Mouse (Mus musculus): ENCODE data around the gene Gsto1.
"Not testable (repeated sequence)": the region's sequence is repeated elsewhere in the genome, so short reads cannot be mapped to it uniquely, and the experiment has no call there.

Gsto1 gene

GRCm38 (mm10) chr19:47854796-47855783, at the start of gene Gsto1:
TSS of gene Gsto1 (plus strand) at chr19:47854970.
- DNase-seq (ENCODE audit: low spot score in 2 of 2), result peak; percentile 77 to 90

DNA sequence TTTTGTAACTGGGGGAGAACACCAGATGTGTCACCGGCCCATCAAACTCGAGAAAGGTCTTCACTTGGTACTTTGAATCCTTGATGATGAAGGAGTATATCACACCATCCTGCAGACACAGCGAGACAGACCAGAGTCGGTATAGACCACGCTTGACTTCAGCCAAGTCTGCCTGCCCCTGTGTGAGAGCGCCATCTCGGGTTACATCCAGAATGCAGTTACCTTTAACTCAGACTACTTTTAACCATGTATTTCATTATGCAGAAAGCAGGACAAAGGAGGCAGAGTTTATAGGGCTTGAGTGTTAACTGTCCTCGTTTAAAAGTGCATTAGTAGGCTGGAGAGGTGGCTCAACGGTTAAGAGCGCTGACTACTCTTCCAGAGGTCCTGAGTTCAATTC, 42.7 kb upstream of the Gsto1 start:
- no peak for DNase-seq (ENCODE audit: low spot score in 2 of 2)

DNA sequence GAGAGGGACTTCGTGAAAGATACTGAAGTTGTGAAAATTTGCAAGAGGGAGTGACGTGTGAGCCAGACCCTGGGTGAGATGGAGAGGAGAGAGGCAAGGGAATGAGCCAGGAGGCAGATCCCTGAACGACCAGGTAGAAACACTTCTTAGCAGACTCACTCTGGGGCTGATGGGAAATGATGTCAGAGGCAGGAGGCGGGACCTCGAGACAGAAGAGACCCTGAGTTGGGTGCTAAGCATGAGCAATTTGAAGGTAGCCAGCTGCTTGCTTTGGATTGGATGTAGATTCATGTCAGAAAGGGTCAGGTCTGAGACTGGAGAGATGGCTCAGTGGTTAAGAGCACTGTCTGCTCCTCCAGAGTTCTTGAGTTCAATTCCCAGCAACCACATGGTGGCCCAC, 40.0 kb upstream of the Gsto1 start:
- no peak for DNase-seq (ENCODE audit: low spot score in 2 of 2)

DNA sequence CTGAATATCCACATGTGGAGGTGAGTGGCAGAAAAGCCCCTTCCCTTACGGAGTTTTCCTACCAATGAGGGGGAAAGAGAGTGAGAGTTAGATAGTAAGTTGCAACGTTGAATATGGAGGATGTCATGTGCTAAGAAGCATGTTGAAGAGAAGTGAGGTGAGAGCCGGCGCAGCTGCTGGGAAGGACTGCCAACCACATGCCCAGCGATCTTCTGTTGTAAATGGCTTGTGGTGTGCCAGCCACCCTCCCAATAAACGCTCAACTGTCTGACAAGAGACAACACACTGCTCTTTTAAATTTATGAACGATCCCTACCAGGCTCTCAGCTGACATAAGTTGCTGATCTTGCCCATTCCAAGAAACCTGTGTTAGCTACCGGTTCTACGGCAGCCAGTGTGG, 37.1 kb upstream of the Gsto1 start:
- DNase-seq (ENCODE audit: low spot score in 2 of 2), result no peak

GRCm38 (mm10) chr19:47820832-47821493, 33.8 kb upstream of the Gsto1 start:
- DNase-seq (ENCODE audit: low spot score in 2 of 2), result peak; percentile 44 to 79

- peak in 1 of 2 experiments; percentile 50 for DNase-seq (ENCODE audit: low spot score in 2 of 2)
Measured at GRCm38 (mm10) chr19:47821494-47821872, 33.3 kb upstream of the Gsto1 start.

GRCm38 (mm10) chr19:47822143-47822796, 32.5 kb upstream of the Gsto1 start:
- peak in 1 of 2 experiments; percentile 41 for DNase-seq (ENCODE audit: low spot score in 2 of 2)

DNA sequence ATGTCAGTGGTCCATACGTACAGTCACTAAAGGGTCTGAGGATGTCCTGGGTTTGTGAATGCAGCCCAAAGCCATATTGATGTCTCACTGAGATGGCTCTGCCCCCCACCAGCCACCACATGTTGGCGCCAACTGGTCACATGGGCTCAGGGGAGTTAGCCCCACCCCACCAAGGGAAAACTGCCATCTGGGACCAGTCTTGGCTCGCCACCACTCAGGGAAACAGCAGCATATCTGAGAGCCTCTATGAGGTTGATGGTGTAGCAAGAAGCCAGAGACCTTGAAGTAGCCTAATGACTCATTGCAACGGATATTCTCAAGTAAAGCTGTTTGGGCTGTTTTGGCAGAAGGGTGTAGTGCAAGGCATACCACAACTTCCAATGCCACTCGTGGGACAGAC, 30.7 kb upstream of the Gsto1 start:
- DNase-seq (ENCODE audit: low spot score in 2 of 2), result no peak

GRCm38 (mm10) chr19:47829913-47830450, 24.8 kb upstream of the Gsto1 start:
- peak in 1 of 2 experiments; percentile 51 for DNase-seq (ENCODE audit: low spot score in 2 of 2)

DNA sequence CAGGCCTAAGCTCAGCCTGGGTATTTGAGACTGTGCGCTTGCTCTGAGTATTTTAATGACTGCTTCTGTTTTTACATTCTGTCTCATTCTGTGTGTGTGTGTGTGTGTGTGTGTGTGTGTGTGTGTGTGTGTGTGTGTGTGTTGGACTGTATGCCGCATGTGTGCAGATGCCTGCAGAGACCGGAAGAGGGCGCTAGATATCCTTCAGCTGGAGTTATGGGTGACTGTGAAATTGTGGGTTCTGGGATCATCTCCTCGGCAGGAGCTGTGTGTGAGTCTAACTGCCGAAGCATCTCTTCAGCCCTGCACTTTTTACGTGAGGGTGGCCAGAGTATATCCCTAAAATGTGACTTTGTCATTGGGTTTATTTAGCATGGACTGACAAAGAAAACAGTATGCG, 23.7 kb upstream of the Gsto1 start:
- DNase-seq (ENCODE audit: low spot score in 2 of 2), result no peak

- DNase-seq (ENCODE audit: low spot score in 2 of 2), result no peak
Measured at GRCm38 (mm10) chr19:47832316-47832715, 22.5 kb upstream of the Gsto1 start.

GRCm38 (mm10) chr19:47834614-47835013, 20.2 kb upstream of the Gsto1 start:
- DNase-seq (ENCODE audit: low spot score in 2 of 2), result no peak

DNA sequence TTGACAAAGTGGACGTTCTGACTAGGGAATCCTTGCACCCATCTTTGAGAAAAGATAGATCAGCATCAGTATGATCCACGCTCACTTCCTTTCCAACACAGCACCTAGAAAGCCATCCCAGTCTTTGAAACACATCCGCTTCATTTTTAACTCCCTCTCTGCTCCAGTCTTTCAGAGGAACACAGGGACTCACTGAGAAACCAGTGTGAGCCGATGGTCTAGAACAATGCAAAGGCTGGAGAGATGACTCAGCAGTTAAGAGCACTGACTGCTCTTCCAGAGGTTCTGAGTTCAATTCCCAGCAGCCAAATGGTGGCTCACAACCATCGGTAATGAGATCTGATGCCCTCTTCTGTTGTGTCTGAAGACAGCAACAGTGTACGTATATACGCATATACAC, 19.0 kb upstream of the Gsto1 start:
- no peak for DNase-seq (ENCODE audit: low spot score in 2 of 2)

- DNase-seq (ENCODE audit: low spot score in 2 of 2), result peak; percentile 25 to 68
Measured at GRCm38 (mm10) chr19:47836701-47837526, 17.9 kb upstream of the Gsto1 start.

DNA sequence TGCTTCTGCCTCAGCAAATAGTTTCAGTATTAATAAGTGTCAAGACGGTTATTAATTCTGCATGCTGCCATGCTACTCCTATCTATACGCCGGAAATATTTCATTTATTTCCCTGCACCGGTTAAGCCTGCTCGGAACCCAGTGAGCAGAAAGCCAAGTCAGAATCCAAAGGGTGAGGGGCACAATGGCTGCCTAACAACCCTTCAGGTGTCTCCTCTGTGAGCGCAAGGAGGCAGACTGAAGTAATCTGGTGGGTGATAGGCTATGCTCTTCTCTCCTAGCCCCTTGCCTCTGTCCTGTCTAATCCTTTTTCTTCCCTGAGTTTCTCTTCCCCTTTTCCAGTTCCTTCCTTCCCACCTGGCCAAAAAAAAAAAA, 17.3 kb upstream of the Gsto1 start:
- no peak for DNase-seq (ENCODE audit: low spot score in 2 of 2)

- not testable (repeated sequence) for DNase-seq (ENCODE audit: low spot score in 2 of 2)
Measured at GRCm38 (mm10) chr19:47841234-47841633, 13.5 kb upstream of the Gsto1 start.

GRCm38 (mm10) chr19:47849735-47850134, 5.0 kb upstream of the Gsto1 start:
- DNase-seq (ENCODE audit: low spot score in 2 of 2), result no peak

GRCm38 (mm10) chr19:47852131-47852530, 2.6 kb upstream of the Gsto1 start:
- DNase-seq (ENCODE audit: low spot score in 2 of 2), result not testable (repeated sequence)

DNA sequence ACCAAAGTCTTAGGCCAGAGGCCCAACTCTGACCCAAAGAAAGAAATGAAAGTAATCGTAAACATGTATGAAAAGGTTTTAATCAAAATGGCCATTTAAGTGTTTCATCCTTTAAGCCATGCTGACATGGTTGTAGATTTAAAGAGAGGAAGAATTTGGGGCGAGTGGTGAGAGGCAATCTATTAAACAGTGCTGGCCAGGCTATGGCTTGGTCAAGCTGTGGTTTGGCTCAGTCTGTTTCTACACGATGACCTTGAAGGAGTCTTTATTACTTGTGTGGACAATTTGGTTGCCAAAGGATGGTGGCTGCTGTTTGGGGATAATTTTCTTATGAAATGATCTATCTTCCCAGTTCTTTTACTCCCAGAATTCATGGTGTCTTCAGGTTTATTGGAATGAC, 1.7 kb upstream of the Gsto1 start:
- no peak for DNase-seq (ENCODE audit: low spot score in 2 of 2)

DNA sequence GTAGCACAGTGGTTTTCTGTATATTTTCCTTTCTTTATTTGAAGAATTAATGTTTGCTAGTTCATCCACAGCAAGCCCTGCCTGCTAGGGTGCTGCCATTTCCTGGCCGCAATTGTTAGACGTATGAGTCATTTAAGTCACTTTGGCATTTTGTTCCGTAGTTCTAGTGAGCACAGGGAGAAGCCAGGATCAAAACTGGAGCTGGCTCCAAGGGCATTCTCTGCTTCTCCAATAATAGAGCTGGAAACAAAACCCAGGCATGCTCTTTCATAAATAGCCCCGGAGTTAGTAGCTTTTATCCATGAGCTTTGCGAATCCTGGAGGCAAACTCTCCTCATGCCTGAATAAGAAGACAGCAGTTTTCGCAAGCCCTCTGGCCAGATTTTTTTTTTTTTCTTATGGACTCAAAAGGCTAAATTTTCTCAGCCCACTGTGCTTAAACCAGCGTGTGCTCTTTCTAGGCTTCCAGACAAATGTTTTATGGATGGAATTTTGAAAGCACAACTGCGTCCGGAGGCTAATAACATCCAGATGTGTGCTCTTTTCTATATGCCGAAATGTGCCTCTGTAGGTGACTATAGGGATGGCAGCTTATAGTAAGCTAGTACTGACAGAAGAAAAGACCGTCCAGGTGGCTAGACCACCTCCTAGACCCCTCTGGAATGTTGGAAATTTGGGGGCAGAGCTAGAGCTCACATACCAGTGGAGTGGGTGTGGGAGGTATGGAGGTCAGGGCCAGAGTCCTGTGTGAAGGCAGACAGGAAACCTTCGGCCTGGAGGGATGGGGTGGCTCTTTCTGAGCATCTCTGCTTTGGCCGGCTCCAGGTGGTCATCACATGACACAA, 597 bp upstream of the Gsto1 start:
- no peak for DNase-seq (ENCODE audit: low spot score in 2 of 2)

All from spleen, postnatal 4 days (tissue).